Mouse (Mus musculus) kidney, postnatal 0 days (tissue): ENCODE data around the gene Sec14l2. TPM values are rescaled to one million over a fixed set of nuclear protein-coding genes. Genes with fewer than 3 reads are reported as not detected.

ENCODE experiments used
- ATAC-seq: fragments of 200-750 bp; cut with Nextera tagmentation; replicated peaks from 2 replicates; pipeline ENCODE4 v1.8.0; 2017; ENCODE audit warnings: low read depth, moderate number of reproducible peaks, moderate TSS enrichment, moderate library complexity; ENCODE audit not compliant: low FRiP score
- DNase-seq: peaks from one replicate; pipeline ENCODE4 v3.0.0-alpha.2; 2016; ENCODE audit warnings: low spot score
- H3K27ac ChIP-seq: fragments of 300-500 bp; sonication (generic); 2 replicates; pipeline ENCODE4 v1.5.1; 2014; ENCODE audit warnings: mild to moderate bottlenecking
- H3K27me3 ChIP-seq: fragments of 300-500 bp; sonication (generic); 2 replicates; pipeline ENCODE4 v1.6.1; 2014; ENCODE audit warnings: low read length, mixed read lengths; ENCODE audit not compliant: insufficient read depth
- H3K36me3 ChIP-seq: fragments of 300-500 bp; sonication (generic); 2 replicates; pipeline ENCODE4 v1.6.1; 2014; ENCODE audit warnings: low read length, mixed read lengths; ENCODE audit not compliant: insufficient read depth
- H3K4me1 ChIP-seq: fragments of 300-500 bp; sonication (generic); replicated peaks from 2 replicates; pipeline ENCODE4 v1.6.1; 2014; ENCODE audit warnings: antibody characterized with exemption, low read length, mixed read lengths; ENCODE audit not compliant: insufficient read depth
- H3K4me2 ChIP-seq: fragments of 300-500 bp; sonication (generic); 2 replicates; pipeline ENCODE4 v1.6.1; 2014; ENCODE audit warnings: mild to moderate bottlenecking, low read length, moderate library complexity, mixed read lengths
- H3K4me3 ChIP-seq: fragments of 300-500 bp; sonication (generic); replicated peaks from 2 replicates; pipeline ENCODE4 v1.5.1; 2014; ENCODE audit warnings: low read depth, low read length
- H3K9ac ChIP-seq: fragments of 300-500 bp; sonication (generic); 2 replicates; pipeline ENCODE4 v1.6.1; 2014; ENCODE audit warnings: low read depth, low read length
- H3K9me3 ChIP-seq: fragments of 300-500 bp; sonication (generic); replicated peaks from 2 replicates; pipeline ENCODE4 v1.6.1; 2016; ENCODE audit warnings: low read length, inconsistent platforms, mixed read lengths
- CTCF ChIP-seq: IDR thresholded peaks from 2 replicates; pipeline ENCODE4 v1.5.1; 2016; ENCODE audit warnings: antibody characterized with exemption, low read depth, mild to moderate bottlenecking, moderate library complexity
- WGBS: fragments of 180-500 bp; shearing (Covaris S2); extraction: QIAGEN DNeasy Blood & Tissue Kit; methylation state at CpG from one replicate; pipeline ENCODE4 v1.1.7; 2014; 5-methylcytosine and 5-hydroxymethylcytosine counted together
- polyA plus RNA-seq: library from polyadenylated mRNA; unstranded; fragments of >200 nt; fragmentation: Nextera tagmentation; extraction: Ambion mirVana; gene quantifications from 2 replicates; pipeline ENCODE4 v1.2.1, GENCODE M21; 2015

Sec14l2 gene
- polyA plus RNA-seq, 1 experiment from 2014 or later = 1.3 TPM

DNA sequence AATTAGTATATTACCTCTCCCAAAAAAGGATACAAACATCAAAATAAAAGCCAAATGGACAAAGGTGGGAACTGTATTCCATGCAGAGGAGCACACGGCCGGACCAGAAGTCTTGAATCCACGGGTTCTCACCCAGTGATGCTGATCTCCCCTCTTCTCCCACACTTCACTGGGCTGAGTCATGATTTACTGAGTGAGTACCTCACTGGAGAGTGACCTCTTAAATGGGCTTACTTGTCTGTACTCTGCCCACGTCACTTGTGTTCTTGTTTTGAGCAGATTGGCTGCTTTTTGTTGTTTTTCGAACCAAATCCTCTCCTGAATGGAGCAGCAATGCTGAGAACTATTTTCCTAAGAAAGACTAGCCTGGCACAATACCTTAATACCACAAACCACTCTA lies 18.2 kb downstream of the Sec14l2 start:
- ATAC-seq (no peak), DNase-seq (no peak)
- TF ChIP-seq CTCF = no peak
- 58% methylated on average over 5 of the region's 5 CpGs for WGBS
- Histone ChIP-seq H3K27me3 (no peaks in the 10 kb centered on the region), H3K4me3 (no peak overlapping the region), H3K9ac (no peak overlapping the region), H3K36me3 (no peaks in the 10 kb centered on the region), H3K27ac (no peak overlapping the region), H3K4me1 (no peaks in the 10 kb centered on the region), H3K4me2 (no peak overlapping the region), H3K9me3 (no peaks in the 10 kb centered on the region)

GRCm38 (mm10) chr11:4103522-4103921 lies 19.7 kb downstream of the Sec14l2 start:
- Histone ChIP-seq H3K4me2 (no peak overlapping the region), H3K9ac (no peak overlapping the region), H3K9me3 (no peaks in the 10 kb centered on the region), H3K27ac (no peak overlapping the region), H3K4me3 (no peak overlapping the region), H3K27me3 (no peaks in the 10 kb centered on the region), H3K4me1 (no peaks in the 10 kb centered on the region), H3K36me3 (no peaks in the 10 kb centered on the region)
- 84% methylated on average over 14 of the region's 14 CpGs for whole genome bisulfite sequencing
- no peak for DNase-seq
- TF ChIP-seq CTCF = no peak
- no peak for ATAC-seq

DNA sequence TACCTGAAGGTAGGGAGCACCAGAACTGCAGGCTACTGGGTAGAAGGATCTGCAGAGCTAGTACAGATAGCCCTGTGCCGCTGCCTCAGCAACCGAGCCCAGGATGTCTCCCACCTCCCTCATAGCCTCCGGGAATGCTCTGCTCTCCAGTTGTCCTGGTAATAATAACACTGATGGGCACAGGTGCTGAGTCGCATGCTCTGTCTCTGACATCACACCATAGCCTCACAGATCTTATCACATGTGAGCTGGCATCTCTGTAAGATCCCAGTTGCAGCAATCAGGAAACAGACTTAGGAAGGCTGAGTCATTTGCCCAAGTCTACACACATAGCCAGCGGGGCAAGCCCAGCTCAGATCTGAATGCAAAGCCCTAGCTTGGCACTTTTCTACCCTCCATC lies 21.4 kb downstream of the Sec14l2 start:
- WGBS = 86% methylated on average over 5 of the region's 5 CpGs
- H3K4me3 ChIP-seq = no peak overlapping the region
- no peaks in the 10 kb centered on the region for H3K9me3 ChIP-seq
- no peak for TF ChIP-seq CTCF
- no peak for ATAC-seq
- no peak overlapping the region for H3K9ac ChIP-seq
- no peak overlapping the region for H3K4me2 ChIP-seq
- 0 out of 2 replicates have a peak, but pooled peaks cover 6% of the 10 kb centered on the region for H3K4me1 ChIP-seq
- H3K27me3 ChIP-seq = no peaks in the 10 kb centered on the region
- DNase-seq = no peak
- no peaks in the 10 kb centered on the region for H3K36me3 ChIP-seq
- H3K27ac ChIP-seq = no peak overlapping the region

- no peaks in the 10 kb centered on the region for H3K27me3 ChIP-seq
- no peak overlapping the region for H3K27ac ChIP-seq
- no peak for ATAC-seq
- no peak overlapping the region for H3K4me3 ChIP-seq
- no peaks in the 10 kb centered on the region for H3K36me3 ChIP-seq
- no peak for TF ChIP-seq CTCF
- no peaks in the 10 kb centered on the region for H3K9me3 ChIP-seq
- no peak for DNase-seq
- no peak overlapping the region for H3K4me2 ChIP-seq
- peaks cover 13% of the 10 kb centered on the region; the same call in 1 of the 2 replicates for H3K4me1 ChIP-seq
- no peak overlapping the region for H3K9ac ChIP-seq
- WGBS = 71% methylated on average over 3 of the region's 3 CpGs
Measured at GRCm38 (mm10) chr11:4099447-4099846, 23.8 kb downstream of the Sec14l2 start.

DNA sequence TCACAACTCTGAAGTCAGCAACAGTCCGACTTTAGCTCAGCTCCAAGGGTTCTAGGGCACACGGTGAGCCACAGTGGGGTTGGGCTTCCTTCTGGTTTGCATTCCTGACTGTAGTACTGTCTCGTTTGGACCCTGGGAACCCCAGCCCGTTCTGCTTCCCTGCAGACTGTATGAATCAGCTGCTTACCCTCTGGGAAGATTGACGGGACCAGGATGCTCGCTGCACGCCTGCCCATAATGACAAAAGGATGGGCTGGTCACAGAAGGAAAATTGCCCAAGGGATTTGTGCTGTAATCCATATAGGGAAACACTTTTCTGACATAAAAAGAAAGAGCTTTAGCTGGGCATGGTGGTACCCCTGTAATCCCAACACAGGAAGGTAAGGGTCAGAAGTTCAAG lies 24.4 kb downstream of the Sec14l2 start:
- TF ChIP-seq CTCF = no peak
- no peak overlapping the region for H3K27ac ChIP-seq
- 75% methylated on average over 7 of the region's 7 CpGs for WGBS
- H3K9ac ChIP-seq = no peak overlapping the region
- H3K4me3 ChIP-seq = no peak overlapping the region
- H3K4me1 ChIP-seq = peaks cover 13% of the 10 kb centered on the region; the same call in 1 of the 2 replicates
- no peaks in the 10 kb centered on the region for H3K27me3 ChIP-seq
- DNase-seq (no peak), ATAC-seq (no peak)
- no peaks in the 10 kb centered on the region for H3K36me3 ChIP-seq
- H3K9me3 ChIP-seq = no peaks in the 10 kb centered on the region
- no peak overlapping the region for H3K4me2 ChIP-seq

- H3K4me1 ChIP-seq = peaks cover 13% of the 10 kb centered on the region; the same call in 1 of the 2 replicates
- no peak overlapping the region for H3K4me3 ChIP-seq
- DNase-seq (no peak), ATAC-seq (no peak)
- no peaks in the 10 kb centered on the region for H3K27me3 ChIP-seq
- H3K4me2 ChIP-seq = no peak overlapping the region
- peak; percentile 37; the same call in 1 of the 2 replicates for TF ChIP-seq CTCF
- no peaks in the 10 kb centered on the region for H3K9me3 ChIP-seq
- no peaks in the 10 kb centered on the region for H3K36me3 ChIP-seq
- 67% methylated on average over 8 of the region's 8 CpGs for WGBS
- H3K27ac ChIP-seq = no peak overlapping the region
- no peak overlapping the region for H3K9ac ChIP-seq
Measured at GRCm38 (mm10) chr11:4098120-4098519, 25.1 kb downstream of the Sec14l2 start.

DNA sequence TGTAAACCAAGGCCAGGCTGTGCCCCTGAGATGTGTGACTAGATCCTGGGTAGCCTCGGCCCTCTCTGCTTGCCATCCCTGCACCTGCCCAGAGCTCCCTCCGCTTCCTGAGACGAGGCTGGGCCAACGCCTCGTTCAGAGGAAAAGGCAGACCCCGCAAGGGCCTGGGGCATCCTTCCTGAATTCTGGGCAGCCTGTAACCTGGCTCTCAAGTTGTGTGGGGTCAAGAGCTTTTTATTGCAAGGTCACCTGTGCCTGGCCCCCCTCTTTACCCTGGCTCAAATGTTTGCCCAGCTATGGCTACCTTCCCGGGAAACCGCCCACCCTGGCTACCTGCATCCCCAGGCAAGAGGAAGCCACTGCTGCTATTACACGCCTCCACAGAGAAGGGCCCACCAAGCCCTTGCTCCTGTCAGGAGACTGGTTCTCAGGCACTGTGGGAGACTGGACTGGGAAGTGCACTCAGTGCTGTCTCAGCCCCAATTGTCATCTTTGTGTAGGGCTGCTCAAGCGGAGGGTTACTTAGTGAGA lies 26.1 kb downstream of the Sec14l2 start:
- no peaks in the 10 kb centered on the region for H3K27me3 ChIP-seq
- no peaks in the 10 kb centered on the region for H3K9me3 ChIP-seq
- peak overlapping the region; percentile 87 for H3K27ac ChIP-seq
- no peak for TF ChIP-seq CTCF
- peaks cover 13% of the 10 kb centered on the region; the same call in 1 of the 2 replicates for H3K4me1 ChIP-seq
- ATAC-seq (peak; percentile 14; the same call in 1 of the 2 replicates), DNase-seq (no peak)
- WGBS = 32% methylated on average over 10 of the region's 10 CpGs
- peak overlapping the region; percentile 65 for H3K9ac ChIP-seq
- H3K4me3 ChIP-seq = peak overlapping the region; percentile 36
- no peaks in the 10 kb centered on the region for H3K36me3 ChIP-seq
- H3K4me2 ChIP-seq = peak overlapping the region; percentile 80
